Mouse (Mus musculus) neural tube, embryonic 13.5 days (tissue): ENCODE data around the gene Pola1. TPM values are rescaled to one million over a fixed set of nuclear protein-coding genes. Genes with fewer than 3 reads are reported as not detected.
A peak's percentile ranks its signal among the peaks of the same experiment; 100 is the strongest.

Experiments used
- ATAC-seq: fragments of 200-750 bp; cut with Nextera tagmentation; 2 replicates; pipeline ENCODE4 v1.8.0; 2017; ENCODE audit warnings: low read depth, mild to moderate bottlenecking, moderate TSS enrichment, moderate library complexity
- H3K27ac ChIP-seq: fragments of 300-500 bp; sonication (generic); replicated peaks from 2 replicates; pipeline ENCODE4 v1.5.1; 2015; ENCODE audit warnings: moderate library complexity, mild to moderate bottlenecking, inconsistent platforms
- H3K27me3 ChIP-seq: fragments of 300-500 bp; sonication (generic); 2 replicates; pipeline ENCODE4 v1.6.1; 2015; ENCODE audit warnings: mild to moderate bottlenecking, inconsistent platforms
- H3K36me3 ChIP-seq: fragments of 300-500 bp; sonication (generic); 2 replicates; pipeline ENCODE4 v1.6.1; 2015; ENCODE audit warnings: mild to moderate bottlenecking, inconsistent platforms
- H3K4me1 ChIP-seq: fragments of 300-500 bp; sonication (generic); replicated peaks from 2 replicates; pipeline ENCODE4 v1.6.1; 2015; ENCODE audit warnings: inconsistent platforms
- H3K4me2 ChIP-seq: fragments of 300-500 bp; sonication (generic); 2 replicates; pipeline ENCODE4 v1.6.1; 2015; ENCODE audit warnings: inconsistent platforms, mild to moderate bottlenecking, moderate library complexity
- H3K4me3 ChIP-seq: fragments of 300-500 bp; sonication (generic); 2 replicates; pipeline ENCODE4 v1.5.1; 2015; ENCODE audit warnings: mild to moderate bottlenecking, inconsistent platforms
- H3K9ac ChIP-seq: fragments of 300-500 bp; sonication (generic); 2 replicates; pipeline ENCODE4 v1.6.1; 2015; ENCODE audit warnings: moderate library complexity, mild to moderate bottlenecking, inconsistent platforms
- H3K9me3 ChIP-seq: fragments of 300-500 bp; sonication (generic); 2 replicates; pipeline ENCODE4 v1.6.1; 2016; ENCODE audit warnings: inconsistent platforms
- WGBS: fragments of 180-500 bp; shearing (Covaris S2); methylation state at CpG from one replicate; pipeline ENCODE4 v1.1.7; 2015; 5-methylcytosine and 5-hydroxymethylcytosine counted together
- polyA plus RNA-seq: library from polyadenylated mRNA; unstranded; fragments of >200 nt; fragmentation: Nextera tagmentation; extraction: Ambion mirVana; gene quantifications from 2 replicates; pipeline ENCODE4 v1.2.1, GENCODE M21; 2015

The Pola1 gene
- polyA plus RNA-seq, 1 experiment from 2014 or later, result 4.4 TPM

DNA sequence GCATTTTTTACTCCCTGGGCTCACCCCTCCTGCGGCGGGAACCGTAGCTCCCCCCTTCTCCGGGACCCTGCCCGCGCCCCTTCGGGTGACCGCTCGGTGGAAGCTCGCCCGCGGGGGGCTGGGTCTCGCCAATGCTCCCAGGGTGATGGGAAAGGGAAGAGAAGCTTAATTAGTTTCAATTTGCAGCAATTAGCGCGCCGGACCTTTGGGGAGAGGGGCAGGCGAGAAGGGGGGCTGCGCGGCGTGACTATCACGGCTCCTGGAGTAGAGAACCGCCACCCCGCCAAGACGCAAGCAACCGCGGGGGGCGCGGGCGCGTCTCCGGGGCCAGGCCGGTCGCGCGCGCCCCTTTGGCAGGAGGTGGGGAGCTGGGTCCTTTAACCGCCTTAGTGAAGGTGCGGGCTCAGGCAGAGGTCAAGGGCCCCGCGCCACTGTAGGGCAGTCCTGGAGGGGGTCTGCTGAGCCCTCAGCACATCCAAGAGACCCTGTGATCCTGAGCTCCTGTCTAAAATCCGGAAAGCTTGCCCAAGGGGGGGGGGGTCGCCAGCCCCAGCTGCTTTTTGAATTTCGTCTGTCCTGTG is 332.8 kb downstream of the Pola1 start:
- no peak overlapping the region for H3K27ac ChIP-seq

DNA sequence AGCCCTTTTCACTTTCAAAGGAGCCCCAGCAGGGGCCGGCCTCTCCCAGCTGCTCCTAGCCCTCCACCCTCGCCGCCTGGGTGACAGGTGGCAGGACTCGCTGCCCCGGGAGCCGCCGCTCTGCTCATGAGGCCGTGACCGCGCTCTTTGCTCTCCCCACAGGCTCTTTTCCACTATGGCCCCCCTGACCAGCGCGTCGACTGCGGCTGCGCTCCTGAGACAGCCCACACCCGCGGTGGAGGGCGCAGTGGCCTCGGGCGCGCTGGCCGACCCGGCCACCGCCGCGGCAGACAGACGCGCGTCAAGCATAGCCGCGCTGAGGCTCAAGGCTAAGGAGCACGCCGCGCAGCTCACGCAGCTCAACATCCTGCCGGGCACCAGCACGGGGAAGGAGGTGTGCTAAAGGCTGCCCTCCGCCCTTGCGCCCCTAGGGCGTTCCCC is 334.9 kb downstream of the Pola1 start:
- H3K36me3 ChIP-seq, result no peaks in the 10 kb centered on the region
- H3K4me3 ChIP-seq, result peak overlapping the region; percentile 17
- ATAC-seq, result peak; percentile 37
- peak overlapping the region; percentile 43 for H3K4me2 ChIP-seq
- H3K9ac ChIP-seq, result no peak overlapping the region
- H3K27me3 ChIP-seq, result peaks cover 96% of the 10 kb centered on the region
- no peak overlapping the region for H3K27ac ChIP-seq
- H3K9me3 ChIP-seq, result no peaks in the 10 kb centered on the region
- WGBS, result 19% methylated on average over 38 of the region's 40 CpGs
- H3K4me1 ChIP-seq, result peaks cover 11% of the 10 kb centered on the region

More for the DNA sequence above, 332.8 kb downstream of the Pola1 start:
- 12% methylated on average over 41 of the region's 43 CpGs for WGBS
- H3K9ac ChIP-seq, result no peak overlapping the region
- no peaks in the 10 kb centered on the region for H3K9me3 ChIP-seq
- peak overlapping the region; percentile 35 for H3K4me2 ChIP-seq
- no peaks in the 10 kb centered on the region for H3K36me3 ChIP-seq
- ATAC-seq, result no peak
- peaks cover 11% of the 10 kb centered on the region for H3K4me1 ChIP-seq
- no peak overlapping the region for H3K4me3 ChIP-seq
- peaks cover 94% of the 10 kb centered on the region for H3K27me3 ChIP-seq

- Histone ChIP-seq H3K27ac (no peak overlapping the region), H3K4me1 (peaks cover 11% of the 10 kb centered on the region), H3K4me2 (no peak overlapping the region), H3K36me3 (no peaks in the 10 kb centered on the region), H3K4me3 (no peak overlapping the region), H3K9ac (no peak overlapping the region), H3K9me3 (no peaks in the 10 kb centered on the region), H3K27me3 (peaks cover 92% of the 10 kb centered on the region)
- ATAC-seq, result no peak
- WGBS, result 16% methylated on average over 5 of the region's 5 CpGs
Measured at GRCm38 (mm10) chrX:93295819-93296218, 336.1 kb downstream of the Pola1 start.

- Histone ChIP-seq H3K4me2 (no peak overlapping the region), H3K4me1 (peaks cover 11% of the 10 kb centered on the region), H3K36me3 (no peaks in the 10 kb centered on the region), H3K9me3 (no peaks in the 10 kb centered on the region), H3K9ac (no peak overlapping the region), H3K4me3 (no peak overlapping the region), H3K27me3 (peaks cover 92% of the 10 kb centered on the region), H3K27ac (no peak overlapping the region)
- no peak for ATAC-seq
- WGBS, result 21% methylated on average over 25 of the region's 25 CpGs
Measured at GRCm38 (mm10) chrX:93294736-93295490, 337.0 kb downstream of the Pola1 start.

DNA sequence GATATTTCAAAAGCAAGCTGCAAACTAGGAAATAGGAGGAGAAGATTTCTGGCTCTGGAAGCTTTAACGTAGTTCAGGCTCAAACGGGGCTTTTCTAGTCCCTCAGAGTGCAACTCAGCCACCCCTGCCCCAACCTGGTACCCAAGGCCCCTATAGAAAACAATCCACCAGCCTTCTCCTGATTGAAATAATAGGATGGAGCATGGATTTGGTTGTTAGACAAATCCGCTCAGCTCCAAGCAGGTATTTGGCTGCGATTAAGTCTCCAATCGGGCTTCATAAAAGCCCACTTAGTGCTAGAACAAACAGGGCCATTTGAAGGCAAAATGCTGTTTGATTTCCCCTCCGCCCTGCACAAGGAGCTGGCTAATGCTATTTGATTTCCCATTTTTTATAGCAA is 339.9 kb downstream of the Pola1 start:
- no peak overlapping the region for H3K9ac ChIP-seq
- 19% methylated on average over 6 of the region's 6 CpGs for WGBS
- H3K4me1 ChIP-seq, result peaks cover 14% of the 10 kb centered on the region
- H3K27ac ChIP-seq, result no peak overlapping the region
- H3K36me3 ChIP-seq, result no peaks in the 10 kb centered on the region
- H3K4me2 ChIP-seq, result no peak overlapping the region
- H3K4me3 ChIP-seq, result no peak overlapping the region
- H3K27me3 ChIP-seq, result peaks cover 92% of the 10 kb centered on the region
- H3K9me3 ChIP-seq, result no peaks in the 10 kb centered on the region
- ATAC-seq, result no peak

- peaks cover 92% of the 10 kb centered on the region for H3K27me3 ChIP-seq
- no peak overlapping the region for H3K9ac ChIP-seq
- H3K4me1 ChIP-seq, result peaks cover 11% of the 10 kb centered on the region
- H3K4me2 ChIP-seq, result no peak overlapping the region
- no peak overlapping the region for H3K4me3 ChIP-seq
- H3K27ac ChIP-seq, result no peak overlapping the region
- no peak for ATAC-seq
- H3K9me3 ChIP-seq, result no peaks in the 10 kb centered on the region
- WGBS, result 18% methylated on average over 12 of the region's 12 CpGs
- no peaks in the 10 kb centered on the region for H3K36me3 ChIP-seq
Measured at GRCm38 (mm10) chrX:93289851-93290380, 342.0 kb downstream of the Pola1 start.

DNA sequence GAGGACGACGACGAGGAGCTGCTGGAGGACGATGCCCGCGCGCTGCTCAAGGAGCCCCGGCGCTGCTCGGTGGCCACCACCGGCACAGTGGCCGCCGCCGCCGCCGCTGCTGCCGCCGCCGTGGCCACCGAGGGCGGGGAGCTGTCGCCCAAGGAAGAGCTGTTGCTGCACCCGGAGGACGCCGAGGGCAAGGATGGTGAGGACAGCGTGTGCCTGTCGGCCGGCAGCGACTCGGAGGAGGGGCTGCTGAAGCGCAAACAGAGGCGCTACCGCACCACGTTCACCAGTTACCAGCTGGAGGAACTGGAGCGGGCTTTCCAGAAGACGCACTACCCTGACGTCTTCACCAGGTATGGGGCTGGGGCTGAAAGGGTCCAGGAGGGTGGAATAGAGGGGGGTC is 342.9 kb downstream of the Pola1 start:
- Histone ChIP-seq H3K4me1 (peaks cover 11% of the 10 kb centered on the region), H3K4me3 (peak overlapping the region; percentile 32), H3K9ac (0 out of 2 replicates have a peak overlapping the region, but pooled peaks have one; percentile 31), H3K27ac (no peak overlapping the region), H3K4me2 (peak overlapping the region; percentile 56), H3K27me3 (peaks cover 92% of the 10 kb centered on the region), H3K36me3 (no peaks in the 10 kb centered on the region), H3K9me3 (no peaks in the 10 kb centered on the region)
- WGBS, result 11% methylated on average over 35 of the region's 37 CpGs
- no peak for ATAC-seq

GRCm38 (mm10) chrX:93288339-93288738 is 343.6 kb downstream of the Pola1 start:
- ATAC-seq, result no peak
- Histone ChIP-seq H3K27me3 (peaks cover 88% of the 10 kb centered on the region), H3K9ac (no peak overlapping the region), H3K9me3 (no peaks in the 10 kb centered on the region), H3K4me1 (peaks cover 11% of the 10 kb centered on the region), H3K4me3 (peak overlapping the region; percentile 32), H3K27ac (no peak overlapping the region), H3K4me2 (peak overlapping the region; percentile 56), H3K36me3 (no peaks in the 10 kb centered on the region)
- WGBS, result 14% methylated on average over 22 of the region's 37 CpGs

DNA sequence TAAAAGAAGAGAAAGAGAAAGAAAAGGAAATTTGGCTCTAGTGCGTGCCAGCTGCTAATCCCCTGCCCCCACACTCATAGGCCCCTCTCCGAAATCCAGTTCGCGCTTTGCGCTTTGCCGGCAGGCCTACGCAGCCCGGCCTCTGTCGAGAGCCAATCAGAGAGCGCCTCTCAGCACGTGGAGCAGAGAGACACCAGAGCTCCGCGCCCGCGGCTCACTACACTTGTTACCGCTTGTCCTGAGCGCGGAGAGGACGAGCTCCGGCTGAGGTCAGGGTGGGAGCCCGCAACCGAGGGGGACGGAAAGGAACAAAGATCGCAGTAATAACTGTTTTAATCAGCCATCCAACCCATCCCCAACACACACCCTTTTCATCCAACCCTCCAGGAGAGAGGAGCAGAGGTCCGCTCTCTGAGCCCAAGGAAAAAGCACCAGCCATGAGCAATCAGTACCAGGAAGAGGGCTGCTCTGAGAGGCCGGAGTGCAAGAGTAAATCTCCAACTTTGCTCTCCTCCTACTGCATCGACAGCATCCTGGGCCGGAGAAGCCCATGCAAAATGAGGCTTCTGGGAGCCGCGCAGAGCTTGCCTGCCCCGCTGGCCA is 345.6 kb downstream of the Pola1 start, which contains the start of gene Arx:
Gene Arx (plus strand): TSS at position 155 of the 603 bp plus-strand sequence.
- peak within 1 kb of the TSS; percentile 41 for H3K4me2 ChIP-seq
- H3K27ac ChIP-seq, result no peak within 1 kb of the TSS
- WGBS, result 23% methylated on average over 31 of the region's 31 CpGs
- no peaks in the 10 kb centered on the region for H3K9me3 ChIP-seq
- peak within 1 kb of the TSS; percentile 13; the same call in 1 of the 2 replicates for H3K4me3 ChIP-seq
- peak; percentile 89 for ATAC-seq
- H3K27me3 ChIP-seq, result peaks cover 90% of the 10 kb centered on the region
- no peak within 1 kb of the TSS for H3K9ac ChIP-seq
- no peaks in the 10 kb centered on the region for H3K36me3 ChIP-seq
- H3K4me1 ChIP-seq, result peaks cover 11% of the 10 kb centered on the region

- Histone ChIP-seq H3K36me3 (no peaks in the 10 kb centered on the region), H3K4me2 (no peak overlapping the region), H3K4me3 (no peak overlapping the region), H3K9ac (no peak overlapping the region), H3K27ac (no peak overlapping the region), H3K27me3 (peaks cover 91% of the 10 kb centered on the region), H3K4me1 (peaks cover 11% of the 10 kb centered on the region), H3K9me3 (no peaks in the 10 kb centered on the region)
- WGBS, result 21% methylated on average over 10 of the region's 10 CpGs
- no peak for ATAC-seq
Measured at GRCm38 (mm10) chrX:93285091-93285490, 346.9 kb downstream of the Pola1 start.

- Histone ChIP-seq H3K27ac (no peak overlapping the region), H3K4me2 (peak overlapping the region; percentile 25; the same call in 1 of the 2 replicates), H3K9me3 (no peaks in the 10 kb centered on the region), H3K4me1 (no peaks in the 10 kb centered on the region), H3K4me3 (no peak overlapping the region), H3K9ac (no peak overlapping the region), H3K36me3 (no peaks in the 10 kb centered on the region), H3K27me3 (peaks cover 84% of the 10 kb centered on the region)
- peak; percentile 51 for ATAC-seq
- WGBS, result 15% methylated on average over 4 of the region's 5 CpGs
Measured at GRCm38 (mm10) chrX:93281756-93282155, 350.2 kb downstream of the Pola1 start.
